Mouse (Mus musculus): ENCODE measurements around the gene Gtf2ird2. TPM values are rescaled to one million over a fixed set of nuclear protein-coding genes. Genes with fewer than 3 reads are reported as not detected.

The Gtf2ird2 gene
- polyA plus RNA-seq, 1 experiment, result 3.5 TPM

DNA sequence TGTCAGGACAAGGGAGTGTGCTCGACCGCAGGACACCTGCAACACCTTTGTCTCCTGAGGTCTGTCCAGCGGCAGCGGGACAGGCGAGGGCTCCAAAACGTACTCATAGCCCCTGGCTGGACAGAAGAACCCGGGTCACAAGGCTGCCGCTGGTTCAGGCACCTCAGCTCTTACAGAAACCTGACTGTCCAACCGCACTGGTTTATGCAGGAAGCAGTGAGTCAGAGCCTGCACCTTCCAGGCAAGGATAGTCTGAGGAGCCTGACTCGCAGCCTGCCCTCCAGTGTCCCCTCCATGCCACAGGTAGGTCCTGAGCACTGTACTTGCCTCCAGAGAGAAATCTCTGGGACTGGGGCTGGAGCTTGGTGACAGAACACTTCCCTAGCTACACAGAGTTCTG lies 14.6 kb upstream of the Gtf2ird2 start:
- Histone ChIP-seq H3K4me1 (ENCODE audit: control insufficient read depth, insufficient read depth, insufficient read length, low read length) (peaks cover 6% of the 10 kb centered on the region), H3K27ac (ENCODE audit: insufficient read depth, low read depth, low read length) (no peak overlapping the region), H3K36me3 (ENCODE audit: control insufficient read depth, insufficient read depth, low read length) (peaks cover 5% of the 10 kb centered on the region; the same call in 1 of the 2 replicates), H3K4me3 (ENCODE audit: low read depth, low read length) (no peak overlapping the region), H3K27me3 (ENCODE audit: control insufficient read depth, insufficient read depth, low read length) (no peaks in the 10 kb centered on the region)
- 95% methylated on average over 10 of the region's 10 CpGs for WGBS
- TF ChIP-seq POLR2A (IDR thresholded peaks at IDR 0.05; ENCODE audit: low read depth, low read length) (no peak), CTCF (IDR thresholded peaks at IDR 0.05; ENCODE audit: extremely low read depth, insufficient read length, insufficient replicate concordance, low read depth, low read length) (no peak)

DNA sequence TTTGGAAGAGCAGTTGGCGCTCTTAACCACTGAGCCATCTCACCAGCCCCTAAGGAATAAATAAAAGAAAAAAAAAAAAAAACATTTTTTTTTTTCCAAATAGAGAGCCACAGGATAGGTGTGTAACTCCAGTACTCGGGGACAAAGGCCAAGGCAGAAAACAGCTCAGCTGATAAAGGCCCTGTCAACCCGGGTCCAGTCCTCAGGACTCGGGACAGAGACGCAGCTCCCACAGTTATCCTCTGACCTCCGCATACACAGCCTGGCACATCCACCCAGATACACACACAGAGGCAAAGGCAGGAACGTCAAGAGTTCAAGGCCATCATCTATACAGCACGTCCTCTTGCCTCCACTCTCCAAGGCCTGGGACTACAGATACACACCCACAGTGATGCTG lies 13.7 kb upstream of the Gtf2ird2 start:
- Histone ChIP-seq H3K4me1 (ENCODE audit: control insufficient read depth, insufficient read depth, insufficient read length, low read length) (peaks cover 4% of the 10 kb centered on the region; the same call in 1 of the 2 replicates), H3K27ac (ENCODE audit: insufficient read depth, low read depth, low read length) (peak overlapping the region; percentile 35; the same call in 1 of the 2 replicates), H3K36me3 (ENCODE audit: control insufficient read depth, insufficient read depth, low read length) (peaks cover 5% of the 10 kb centered on the region; the same call in 1 of the 2 replicates), H3K27me3 (ENCODE audit: control insufficient read depth, insufficient read depth, low read length) (no peaks in the 10 kb centered on the region), H3K4me3 (ENCODE audit: low read depth, low read length) (no peak overlapping the region)
- no peak for TF ChIP-seq CTCF (IDR thresholded peaks at IDR 0.05; ENCODE audit: extremely low read depth, insufficient read length, insufficient replicate concordance, low read depth, low read length)
- no peak for TF ChIP-seq POLR2A (IDR thresholded peaks at IDR 0.05; ENCODE audit: low read depth, low read length)
- 66% methylated on average over 8 of the region's 8 CpGs for WGBS

DNA sequence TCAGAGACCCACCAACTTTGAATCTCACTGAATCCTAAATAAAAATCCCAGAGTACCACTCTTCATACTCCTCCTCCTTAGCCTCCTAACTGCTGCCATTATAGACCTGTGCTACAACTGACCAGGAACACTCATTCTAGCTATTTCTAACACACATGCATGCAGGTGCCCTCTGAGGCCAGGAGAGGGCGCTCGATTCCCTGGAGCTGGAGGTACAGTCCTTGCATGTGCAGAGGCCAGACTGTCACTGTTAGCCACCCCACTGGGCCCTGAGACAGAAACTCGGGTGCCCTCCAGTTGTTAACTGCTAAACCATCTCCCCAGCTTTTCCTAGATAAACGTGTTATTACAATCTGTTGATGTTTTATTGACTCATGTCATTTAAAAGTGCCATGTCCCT lies 10.6 kb upstream of the Gtf2ird2 start:
- Histone ChIP-seq H3K27ac (ENCODE audit: insufficient read depth, low read depth, low read length) (no peak overlapping the region), H3K4me3 (ENCODE audit: low read depth, low read length) (no peak overlapping the region), H3K4me1 (ENCODE audit: control insufficient read depth, insufficient read depth, insufficient read length, low read length) (peaks cover 3% of the 10 kb centered on the region; the same call in 1 of the 2 replicates), H3K27me3 (ENCODE audit: control insufficient read depth, insufficient read depth, low read length) (no peaks in the 10 kb centered on the region), H3K36me3 (ENCODE audit: control insufficient read depth, insufficient read depth, low read length) (peaks cover 5% of the 10 kb centered on the region; the same call in 1 of the 2 replicates)
- peak; percentile 62; the same call in 1 of the 2 replicates for TF ChIP-seq CTCF (IDR thresholded peaks at IDR 0.05; ENCODE audit: extremely low read depth, insufficient read length, insufficient replicate concordance, low read depth, low read length)
- TF ChIP-seq POLR2A (IDR thresholded peaks at IDR 0.05; ENCODE audit: low read depth, low read length), result no peak
- 26% methylated on average over 4 of the region's 4 CpGs for WGBS

DNA sequence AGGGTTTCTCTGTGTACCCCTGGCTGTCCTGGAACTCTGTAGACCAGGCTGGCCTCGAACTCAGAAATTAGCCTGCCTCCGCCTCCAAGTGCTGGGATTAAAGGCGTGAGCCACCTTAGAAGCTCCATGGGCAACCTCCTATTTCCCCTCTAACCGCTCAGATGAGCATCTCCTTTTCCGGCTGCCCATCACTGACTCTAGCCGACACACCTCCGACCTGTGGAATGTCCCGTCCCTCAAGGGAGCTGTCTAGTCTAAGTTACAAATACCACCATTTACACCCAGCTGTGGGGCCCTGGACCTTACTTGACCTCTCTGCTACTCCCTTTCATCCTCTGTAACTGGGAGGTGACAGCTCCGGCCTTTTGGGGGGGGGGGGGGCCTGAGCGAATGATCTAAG lies 8.1 kb upstream of the Gtf2ird2 start:
- WGBS, result 8% methylated on average over 10 of the region's 10 CpGs
- Histone ChIP-seq H3K36me3 (ENCODE audit: control insufficient read depth, insufficient read depth, low read length) (peaks cover 3% of the 10 kb centered on the region; the same call in 1 of the 2 replicates), H3K27ac (ENCODE audit: insufficient read depth, low read depth, low read length) (0 out of 2 replicates have a peak overlapping the region, but pooled peaks have one; percentile 19), H3K4me1 (ENCODE audit: control insufficient read depth, insufficient read depth, insufficient read length, low read length) (no peaks in the 10 kb centered on the region), H3K27me3 (ENCODE audit: control insufficient read depth, insufficient read depth, low read length) (no peaks in the 10 kb centered on the region), H3K4me3 (ENCODE audit: low read depth, low read length) (peak overlapping the region; percentile 94)
- no peak for TF ChIP-seq POLR2A (IDR thresholded peaks at IDR 0.05; ENCODE audit: low read depth, low read length)

DNA sequence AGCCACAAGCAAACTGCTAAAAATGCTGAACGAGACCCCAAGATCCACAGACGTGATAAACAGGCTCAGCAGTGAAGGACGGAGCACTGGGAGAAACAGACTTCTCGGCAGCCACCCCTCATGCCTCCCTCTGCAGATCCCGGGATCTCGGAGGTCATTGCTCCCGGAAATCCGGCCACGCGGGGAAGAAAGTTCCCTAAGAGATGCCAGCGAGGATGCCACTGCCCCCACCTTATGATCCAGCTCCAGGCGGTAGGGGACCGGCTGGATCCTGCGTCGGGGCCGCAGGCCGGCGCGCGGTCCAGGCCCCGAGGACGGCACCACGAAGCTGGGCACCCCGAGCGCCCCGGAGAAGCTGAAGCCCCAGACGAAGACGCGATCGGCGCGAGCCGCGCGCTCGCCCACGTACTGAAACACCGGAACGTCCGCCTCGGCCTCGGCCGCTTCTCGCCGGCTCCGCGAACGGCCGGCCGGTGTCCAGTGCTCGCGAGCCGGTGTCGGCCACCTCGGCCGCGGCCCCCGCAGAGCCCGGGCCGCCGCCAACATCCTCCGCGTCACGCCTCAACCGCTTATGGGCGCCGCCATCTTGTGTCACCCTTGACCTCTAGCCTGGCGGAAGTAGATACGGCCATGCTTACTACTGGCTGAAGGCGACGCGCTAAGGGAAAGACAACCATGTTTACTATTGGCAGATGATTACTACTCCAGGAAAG lies 7.5 kb upstream of the Gtf2ird2 start, which contains the start of gene Rcc1l:
Rcc1l (minus strand) TSS at position 606 of the 713 bp plus-strand sequence.
- H3K36me3 ChIP-seq (ENCODE audit: control insufficient read depth, insufficient read depth, low read length), result peaks cover 3% of the 10 kb centered on the region; the same call in 1 of the 2 replicates
- H3K4me3 ChIP-seq (ENCODE audit: low read depth, low read length), result peak within 1 kb of the TSS; percentile 94
- no peak for TF ChIP-seq POLR2A (IDR thresholded peaks at IDR 0.05; ENCODE audit: low read depth, low read length)
- TF ChIP-seq CTCF (IDR thresholded peaks at IDR 0.05; ENCODE audit: extremely low read depth, insufficient read length, insufficient replicate concordance, low read depth, low read length), result no peak
- peak within 1 kb of the TSS; percentile 19; the same call in 1 of the 2 replicates for H3K27ac ChIP-seq (ENCODE audit: insufficient read depth, low read depth, low read length)
- H3K4me1 ChIP-seq (ENCODE audit: control insufficient read depth, insufficient read depth, insufficient read length, low read length), result no peaks in the 10 kb centered on the region
- no peaks in the 10 kb centered on the region for H3K27me3 ChIP-seq (ENCODE audit: control insufficient read depth, insufficient read depth, low read length)
- under 1% methylated on average over 72 of the region's 72 CpGs for WGBS

DNA sequence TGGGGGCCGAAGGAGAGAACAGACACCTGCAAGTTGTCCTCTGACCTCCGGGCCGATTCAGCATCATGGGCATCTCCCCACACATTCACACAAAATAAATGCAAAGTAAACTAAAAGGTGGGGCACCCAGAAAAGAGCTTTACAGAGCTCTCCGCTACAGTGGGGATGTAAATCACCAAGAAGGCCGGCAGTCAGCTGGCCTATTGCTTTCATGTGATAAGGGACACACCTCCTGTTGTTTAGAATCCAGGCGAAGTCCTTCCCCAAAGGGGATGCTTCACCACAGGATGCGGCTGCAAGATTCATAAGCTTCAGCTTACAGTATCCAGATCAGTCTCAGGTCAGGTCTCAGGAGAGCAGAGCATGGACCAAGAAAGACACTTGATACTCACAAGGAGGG lies 5.3 kb upstream of the Gtf2ird2 start:
- no peaks in the 10 kb centered on the region for H3K27me3 ChIP-seq (ENCODE audit: control insufficient read depth, insufficient read depth, low read length)
- no peaks in the 10 kb centered on the region; the same call in 1 of the 2 replicates for H3K4me1 ChIP-seq (ENCODE audit: control insufficient read depth, insufficient read depth, insufficient read length, low read length)
- no peak overlapping the region for H3K4me3 ChIP-seq (ENCODE audit: low read depth, low read length)
- no peaks in the 10 kb centered on the region for H3K36me3 ChIP-seq (ENCODE audit: control insufficient read depth, insufficient read depth, low read length)
- no peak overlapping the region for H3K27ac ChIP-seq (ENCODE audit: insufficient read depth, low read depth, low read length)
- TF ChIP-seq POLR2A (IDR thresholded peaks at IDR 0.05; ENCODE audit: low read depth, low read length) (no peak), CTCF (IDR thresholded peaks at IDR 0.05; ENCODE audit: extremely low read depth, insufficient read length, insufficient replicate concordance, low read depth, low read length) (no peak)
- WGBS, result 63% methylated on average over 7 of the region's 7 CpGs

DNA sequence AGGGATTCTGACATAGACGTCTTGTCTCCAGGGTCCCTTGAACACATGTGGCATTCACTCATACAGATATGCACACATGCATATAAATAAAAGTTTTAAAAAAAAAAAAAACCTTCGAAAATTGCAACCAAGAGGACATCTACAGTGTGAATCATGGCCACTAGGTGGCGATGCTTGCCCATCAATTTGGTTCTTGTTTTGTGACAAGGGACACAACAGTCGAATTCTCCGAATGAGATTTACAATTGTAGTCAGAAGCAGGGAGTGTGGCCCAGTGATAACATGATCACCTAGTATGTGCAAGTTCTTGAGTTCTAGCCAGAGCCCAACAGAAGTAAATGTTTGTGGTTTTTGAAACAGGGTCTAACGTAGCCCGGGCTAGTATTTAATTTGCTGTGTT lies 3.9 kb upstream of the Gtf2ird2 start:
- no peaks in the 10 kb centered on the region; the same call in 1 of the 2 replicates for H3K4me1 ChIP-seq (ENCODE audit: control insufficient read depth, insufficient read depth, insufficient read length, low read length)
- H3K27me3 ChIP-seq (ENCODE audit: control insufficient read depth, insufficient read depth, low read length), result no peaks in the 10 kb centered on the region
- H3K4me3 ChIP-seq (ENCODE audit: low read depth, low read length), result no peak overlapping the region
- 17% methylated on average over 7 of the region's 7 CpGs for WGBS
- no peak for TF ChIP-seq POLR2A (IDR thresholded peaks at IDR 0.05; ENCODE audit: low read depth, low read length)
- no peak for TF ChIP-seq CTCF (IDR thresholded peaks at IDR 0.05; ENCODE audit: extremely low read depth, insufficient read length, insufficient replicate concordance, low read depth, low read length)
- no peaks in the 10 kb centered on the region for H3K36me3 ChIP-seq (ENCODE audit: control insufficient read depth, insufficient read depth, low read length)
- no peak overlapping the region for H3K27ac ChIP-seq (ENCODE audit: insufficient read depth, low read depth, low read length)
